Mouse (Mus musculus): Measurements from ENCODE around the gene Glrx2.

Glrx2 gene

DNA sequence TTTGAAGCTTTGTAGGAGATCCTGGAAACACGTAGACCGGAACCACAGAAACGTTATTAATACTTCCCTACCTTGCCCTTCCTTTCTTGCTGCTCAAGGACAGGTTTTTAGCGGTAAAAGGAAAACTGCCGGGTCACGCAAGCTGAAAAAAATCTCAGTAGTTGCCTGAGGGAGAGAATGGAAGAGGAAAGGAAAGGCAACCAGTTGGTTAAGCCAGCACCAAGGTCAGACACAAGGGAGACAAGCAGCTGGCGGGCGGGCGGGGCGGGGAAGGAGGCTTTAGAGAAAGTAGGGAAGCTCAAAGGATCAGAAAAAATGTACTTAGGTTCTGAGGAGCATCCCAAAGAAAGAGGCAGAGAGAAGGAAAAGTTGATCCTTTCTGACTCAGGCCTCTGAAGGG, 29.7 kb downstream of the Glrx2 start:
- DNase-seq, result no peak

DNA sequence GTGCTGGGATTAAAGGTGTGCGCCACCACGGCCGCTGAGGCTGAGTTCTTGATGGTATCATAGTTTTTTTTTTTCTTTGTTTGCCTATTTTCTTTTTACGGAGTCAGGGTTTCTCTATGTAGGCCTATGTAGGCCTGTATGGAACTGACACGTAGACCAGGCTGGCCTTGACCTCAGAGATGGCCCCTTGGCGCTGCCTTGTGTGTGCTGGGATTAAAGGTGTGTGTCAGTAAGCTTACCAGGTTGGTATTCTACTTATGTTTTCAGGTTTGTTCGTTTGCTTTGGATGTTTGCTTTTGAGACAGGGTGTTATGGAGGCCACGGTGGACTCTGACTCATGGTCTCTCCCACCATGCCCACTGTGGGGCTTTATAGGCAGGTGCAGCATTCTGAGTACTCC, 46.0 kb downstream of the Glrx2 start:
- no peak for DNase-seq

DNA sequence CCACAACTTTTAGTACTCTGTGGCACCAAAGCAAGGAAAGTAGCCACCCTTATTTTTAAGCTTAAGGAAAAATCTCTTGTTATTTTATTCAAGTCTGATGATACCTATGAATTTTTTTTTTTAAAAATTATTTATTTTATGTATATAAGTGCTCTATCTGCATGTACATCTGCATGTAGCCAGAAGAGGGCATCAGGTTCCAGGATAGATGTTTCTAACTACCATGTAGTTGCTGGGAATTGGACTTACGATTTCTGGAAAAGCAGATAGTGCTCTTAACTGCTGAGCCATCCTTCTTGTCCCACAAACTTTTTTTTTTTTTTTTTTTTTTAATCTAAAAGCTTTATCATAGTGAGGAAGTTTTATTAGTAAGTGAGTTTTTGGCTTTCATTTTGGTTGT, 48.3 kb downstream of the Glrx2 start:
- DNase-seq, result no peak

DNA sequence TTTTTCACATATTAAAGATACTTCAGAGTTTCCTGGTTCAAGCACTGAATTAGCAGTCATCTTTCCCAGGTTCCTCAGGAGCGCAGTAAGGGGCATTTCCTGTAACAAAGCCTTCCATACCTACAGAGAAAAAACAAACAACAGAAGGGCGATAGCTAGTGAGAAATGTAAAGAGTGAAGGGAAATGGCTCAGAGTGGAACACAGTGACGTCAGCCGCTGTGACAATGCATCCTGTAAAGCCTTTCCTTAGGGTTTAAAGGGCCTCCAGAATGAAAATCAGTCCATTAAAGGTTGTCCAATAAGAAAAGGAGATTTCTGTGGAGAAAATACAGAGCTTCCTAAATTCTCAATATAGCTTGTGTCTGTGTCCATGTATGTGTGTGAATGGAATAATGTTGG, 49.7 kb downstream of the Glrx2 start:
- no peak for DNase-seq

DNA sequence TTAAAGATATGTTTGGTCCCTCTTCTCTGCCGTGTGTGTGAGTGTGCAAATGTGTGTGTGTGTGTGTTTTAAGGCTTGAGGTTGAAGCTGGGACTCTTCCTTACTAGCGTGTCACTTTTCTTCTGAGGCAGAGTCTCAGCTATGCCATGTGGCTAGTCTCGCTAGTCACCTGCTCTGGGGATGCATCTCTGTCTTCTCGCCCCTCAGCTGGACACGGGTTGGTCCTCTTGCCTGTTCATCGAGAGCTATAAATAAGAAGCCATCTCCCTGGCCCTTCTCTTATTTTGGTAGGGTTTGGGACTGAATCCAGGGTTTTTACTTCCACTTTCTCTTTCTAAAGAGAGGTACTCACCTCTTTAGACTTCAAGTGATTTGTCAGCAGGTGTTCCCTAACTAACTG, 50.1 kb downstream of the Glrx2 start:
- no peak for DNase-seq

DNA sequence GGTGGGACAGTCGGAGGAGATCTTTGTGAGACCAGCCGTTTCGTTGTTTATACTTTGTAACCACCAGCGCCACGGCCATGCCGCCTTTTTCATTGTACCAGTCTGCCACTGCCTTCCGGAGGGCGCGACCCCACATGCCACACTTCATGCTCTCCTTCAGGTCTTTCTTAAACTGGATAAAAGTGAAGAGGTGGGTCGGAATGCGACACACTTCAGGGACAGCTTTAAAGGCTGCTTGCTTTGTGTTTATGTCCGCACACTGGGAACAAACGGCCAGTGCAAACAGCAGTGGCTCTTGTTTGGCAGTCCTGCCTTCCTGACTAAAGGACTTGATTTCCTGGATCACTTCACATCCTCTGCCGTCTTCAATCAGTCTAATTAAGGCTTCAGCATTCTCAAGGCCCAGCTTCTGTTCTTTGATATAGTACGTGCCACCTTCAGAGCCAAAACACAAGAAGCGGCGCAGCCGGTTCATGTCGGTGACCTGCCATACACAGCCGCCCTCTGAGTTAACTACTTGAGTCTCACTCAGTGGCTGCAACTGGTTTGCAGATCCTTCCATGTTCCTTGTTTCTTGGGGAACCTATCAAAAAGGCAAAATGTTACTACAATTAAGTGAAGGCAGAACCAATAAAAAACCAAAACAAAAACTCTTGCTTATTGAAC, 54.4 kb downstream of the Glrx2 start:
- DNase-seq, result no peak

DNA sequence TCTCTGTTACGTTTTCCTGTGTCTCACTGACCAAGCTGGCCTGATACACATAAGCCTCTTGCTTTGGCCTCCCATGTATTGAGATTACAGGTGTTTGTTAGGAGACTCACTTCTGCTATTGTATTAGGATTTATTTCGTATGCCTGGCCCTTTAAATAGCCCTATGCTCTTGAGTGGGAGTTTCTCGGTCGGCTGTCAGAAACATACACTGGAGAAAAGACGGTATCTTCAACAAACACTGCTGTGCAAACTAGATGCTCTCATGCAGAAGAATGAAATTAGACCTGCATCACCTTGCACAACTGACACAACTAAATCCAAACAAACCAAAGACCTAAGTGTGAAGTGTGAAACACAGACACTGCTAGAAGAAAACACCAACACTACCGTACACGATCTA, 56.9 kb downstream of the Glrx2 start:
- no peak for DNase-seq

DNA sequence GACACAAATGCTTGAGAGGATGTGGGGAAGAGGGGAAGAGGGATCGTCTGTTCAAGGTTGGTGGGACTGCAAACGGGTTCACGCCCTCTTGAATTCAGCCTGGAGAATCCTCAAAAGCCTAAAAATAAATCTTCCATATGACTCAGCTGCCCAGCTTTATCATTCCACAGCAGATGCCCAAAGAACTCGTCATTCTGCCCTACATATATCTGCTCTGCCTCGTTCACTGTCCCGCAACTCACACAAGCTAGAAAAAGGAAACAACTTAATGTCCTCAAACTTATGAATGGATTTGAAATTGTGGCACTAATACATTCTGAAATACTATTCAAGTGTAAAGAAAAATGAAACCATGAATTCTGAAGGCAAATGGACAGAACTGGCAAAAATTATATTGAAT, 57.8 kb downstream of the Glrx2 start:
- peak; percentile 26 for DNase-seq

DNA sequence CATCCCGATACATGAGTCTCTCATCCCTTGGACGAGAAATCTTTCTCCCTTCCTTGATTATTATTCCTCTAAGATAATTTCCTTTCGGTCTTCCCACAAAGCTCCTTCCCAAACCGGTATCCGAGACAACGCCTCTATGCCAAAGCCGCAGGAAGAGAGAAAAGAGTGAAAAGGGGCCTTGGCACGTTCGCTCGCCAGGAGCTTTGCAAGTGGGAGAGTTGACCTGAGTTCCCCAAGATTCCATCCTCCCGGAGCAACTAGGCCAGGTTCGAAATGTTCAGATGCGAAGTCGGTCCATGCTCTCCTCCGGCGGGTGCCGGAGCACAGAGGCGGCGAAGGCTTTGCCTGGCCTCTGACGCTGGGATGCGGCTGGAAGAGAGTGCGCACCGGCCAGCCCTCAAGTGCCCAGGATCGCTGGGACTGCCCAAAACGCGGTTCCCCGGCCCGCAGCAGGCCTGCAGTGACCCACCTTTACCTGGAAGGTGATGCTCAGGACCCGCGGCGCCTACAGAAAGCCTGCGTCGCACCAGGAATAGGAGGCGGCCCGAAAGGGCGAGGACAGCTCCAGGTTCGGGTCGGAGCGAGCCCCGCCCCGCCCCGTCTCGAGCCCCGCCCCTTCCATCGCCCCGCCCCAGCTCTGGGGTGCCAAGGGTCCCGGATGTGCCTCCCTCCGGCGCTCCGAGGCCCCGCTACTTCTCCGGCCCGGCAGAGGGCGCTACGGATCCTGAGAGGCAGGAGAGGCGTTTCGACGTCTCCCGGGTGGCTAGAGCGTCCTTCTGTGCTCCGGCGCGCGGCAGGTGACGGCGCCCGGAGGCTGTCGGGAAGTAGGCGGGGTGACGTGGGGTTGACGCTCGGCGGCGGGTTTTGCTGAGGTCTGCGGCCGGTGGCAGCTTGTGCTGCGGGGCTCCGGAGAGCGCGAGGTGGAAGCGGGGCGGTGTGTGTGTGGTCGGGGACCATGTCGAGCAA, 60.6 kb downstream of the Glrx2 start, which contains the start of the genes Trove2 and Uchl5:
Gene Trove2, minus strand, starts transcription at position 623 of the 966 bp plus-strand sequence.
Gene Uchl5, plus strand, starts transcription at position 827 of the 966 bp plus-strand sequence.
- peak; percentile 98 for DNase-seq

DNA sequence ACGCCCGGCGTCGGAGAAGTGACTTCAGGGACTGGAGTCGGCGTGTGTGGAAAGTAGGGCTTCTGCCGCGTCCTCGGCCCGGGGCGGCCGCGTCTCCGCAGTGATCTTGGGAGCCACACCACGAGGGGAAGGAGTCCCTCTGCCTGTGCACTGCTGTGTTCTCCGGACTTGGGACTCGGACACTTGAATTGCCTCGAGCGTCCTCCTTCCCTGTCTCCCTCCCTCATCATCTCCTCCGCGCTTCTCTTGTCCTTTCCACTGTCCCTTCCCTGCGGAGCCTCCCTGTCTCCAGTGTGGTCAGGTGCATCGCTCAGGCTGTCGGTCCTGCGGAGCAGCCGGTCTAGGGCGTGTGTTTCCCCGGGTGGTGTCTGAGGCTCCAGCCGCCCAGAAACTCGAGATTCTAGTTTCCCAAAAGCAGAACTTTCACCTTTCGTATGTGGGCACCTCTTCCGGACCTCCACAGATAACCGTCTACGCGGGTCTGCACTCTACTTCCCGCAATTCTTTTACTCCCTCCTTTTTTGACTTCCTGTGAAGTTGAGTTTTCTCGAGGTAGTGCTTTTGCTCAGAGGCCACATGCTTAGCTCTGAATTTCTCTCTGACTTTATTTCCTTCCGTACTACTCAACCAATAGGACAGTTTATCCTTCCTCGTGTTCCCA, 61.5 kb downstream of the Glrx2 start:
- DNase-seq, result no peak

DNA sequence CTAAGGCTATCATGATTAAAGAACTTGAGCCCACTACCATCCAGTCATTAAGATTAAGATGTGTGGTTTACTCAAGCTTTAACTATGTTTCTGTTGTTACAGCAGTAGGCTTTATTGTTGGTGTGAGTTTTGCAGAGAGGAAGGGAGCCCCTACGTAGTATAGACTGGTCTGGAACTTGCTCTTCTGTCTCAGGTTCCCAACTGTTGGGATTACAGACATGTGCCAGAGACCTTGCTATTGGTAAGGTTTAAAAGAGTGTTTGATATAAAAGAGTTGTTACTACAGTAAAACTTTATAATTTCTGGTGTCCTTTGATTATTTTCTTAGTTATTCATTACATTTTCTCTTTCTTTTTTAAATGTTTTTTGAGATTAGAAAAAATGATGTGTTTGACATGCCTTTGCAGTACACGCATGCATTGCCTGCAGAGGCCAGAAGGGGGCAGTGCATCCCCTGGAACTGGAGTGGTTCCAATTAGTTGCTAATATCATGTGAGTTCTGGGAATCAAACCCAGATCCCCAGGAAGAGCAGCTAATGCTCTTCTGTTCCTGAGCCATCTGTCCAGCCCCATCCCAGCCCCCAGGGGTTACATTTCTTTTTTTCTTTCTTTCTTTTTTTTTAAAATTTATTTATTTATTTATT, 72.6 kb downstream of the Glrx2 start:
- DNase-seq, result no peak
